ENCODE assay signal across 26 mouse cellular contexts in genomic region chr17:12513107-12513923, GRCm38 (mm10). TPM values are rescaled to one million over a fixed set of nuclear protein-coding genes. Genes with fewer than 3 reads are reported as not detected.
DNase-seq lines count a peak whose midpoint lies in the region; ATAC-seq and TF ChIP-seq lines count a peak whose summit lies in the region.
"Had no signal": no experiment of that assay in that cellular context is flagged by ENCODE, and none has a peak within 500 bp of the region (broad histone marks: within the 10 kb centered on the region; RNA-seq: fewer than 3 reads in every experiment).

No protein-coding gene starts in this region.

- TF ChIP-seq RAD21 in MEL (IDR thresholded peaks at IDR 0.05; ENCODE audit: low read depth, low read length): no peak

- no peak for TF ChIP-seq CTCF in intestine, postnatal 0 days (IDR thresholded peaks at IDR 0.05; ENCODE audit: low read depth)
- no peak for TF ChIP-seq CTCF in MEL (IDR thresholded peaks at IDR 0.05 in 2 of 3, conservative IDR thresholded peaks at IDR 0.05 in 1 of 3; ENCODE audit: control insufficient read depth in 1 of 3, insufficient read depth in 1 of 3, low read depth in 2 of 3, low read length in 3 of 3, poor library complexity in 1 of 3, severe bottlenecking in 1 of 3)

- TF ChIP-seq POLR2A in MEL (IDR thresholded peaks at IDR 0.05; ENCODE audit: control insufficient read depth in 1 of 2, insufficient read depth in 1 of 2, low read depth in 1 of 2, low read length in 2 of 2, poor library complexity in 1 of 2): peak in 1 of 2 experiments; percentile 81; a peak in 2 of 4 replicates

- 0 out of 2 replicates have a peak, but pooled peaks have one; percentile 25 for ATAC-seq in intestine, embryonic 15.5 days
- no peak for ATAC-seq in intestine, postnatal 0 days
- peak; percentile 77 for ATAC-seq in liver, embryonic 12.5 days
- ATAC-seq in CD4-positive, CD25-positive, alpha-beta regulatory T cell, adult 4 months: no peak
- ATAC-seq: hindbrain, embryonic 16.5 days; midbrain, embryonic 15.5 days had no signal

- no peaks in the 10 kb centered on the region for H3K9me3 ChIP-seq in intestine, embryonic 15.5 days
- H3K9me3 ChIP-seq in intestine, postnatal 0 days (ENCODE audit: control insufficient read depth): no peaks in the 10 kb centered on the region
- no peaks in the 10 kb centered on the region for H3K9me3 ChIP-seq in MEL (replicated peaks; ENCODE audit: insufficient read depth, low read length)
- H3K9me3 ChIP-seq in liver, embryonic 12.5 days (replicated peaks): no peaks in the 10 kb centered on the region
- H3K9me3 ChIP-seq in megakaryocyte, embryonic 14.5 days: peaks cover 5% of the 10 kb centered on the region; the same call in 1 of the 2 replicates
- H3K9me3 ChIP-seq: embryonic facial prominence, embryonic 15.5 days; heart, embryonic 13.5 days; limb, embryonic 13.5 days; lung, embryonic 15.5 days; midbrain, embryonic 15.5 days had no signal

- DNase-seq in MEL (ENCODE audit: low read depth, low spot score): peak; percentile 95
- no peak for DNase-seq in cerebellum, adult 11-12 months
- no peak for DNase-seq in spleen, postnatal 36 days (ENCODE audit: low spot score in 2 of 2)
- DNase-seq: adrenal gland, adult 8-10 months; cerebellum, adult 9-11 months; embryo, embryonic 11 days; heart, adult 11 months; heart, postnatal 36 days; kidney, adult 2 months; kidney, postnatal 10 days; layer of hippocampus, postnatal 36 days; right cerebral cortex, postnatal 4 days; thymus, postnatal 36 days had no signal

- H3K36me3 ChIP-seq in intestine, embryonic 15.5 days: no peaks in the 10 kb centered on the region
- H3K36me3 ChIP-seq in intestine, postnatal 0 days (ENCODE audit: control insufficient read depth, insufficient read depth): no peaks in the 10 kb centered on the region
- peaks cover 0 to 51% of the 10 kb centered on the region in 2 experiments; a peak in 2 of 4 replicates for H3K36me3 ChIP-seq in MEL (ENCODE audit: control insufficient read depth in 1 of 2, insufficient read depth in 2 of 2, low read length in 2 of 2)
- H3K36me3 ChIP-seq in liver, embryonic 12.5 days: no peaks in the 10 kb centered on the region
- H3K36me3 ChIP-seq in megakaryocyte, embryonic 14.5 days (replicated peaks; ENCODE audit: low read length): no peaks in the 10 kb centered on the region
- H3K36me3 ChIP-seq: embryonic facial prominence, embryonic 15.5 days; heart, embryonic 13.5 days; limb, embryonic 13.5 days; lung, embryonic 15.5 days; midbrain, embryonic 15.5 days had no signal

- WGBS in intestine, embryonic 15.5 days: 57% methylated on average over 9 of the region's 9 CpGs
- 51% methylated on average over 9 of the region's 9 CpGs for WGBS in intestine, postnatal 0 days
- 25% methylated on average over 9 of the region's 9 CpGs for WGBS in liver, embryonic 12.5 days (ENCODE audit: insufficient replicate concordance)

- TF ChIP-seq EP300 in MEL (IDR thresholded peaks at IDR 0.05; ENCODE audit: low read depth in 1 of 2, low read length in 2 of 2): peak; percentile 98 to 100

- H3K9ac ChIP-seq in intestine, embryonic 15.5 days: no peak overlapping the region
- H3K9ac ChIP-seq in intestine, postnatal 0 days (ENCODE audit: low read depth, low read length): no peak overlapping the region
- peak overlapping the region; percentile 64 for H3K9ac ChIP-seq in MEL (ENCODE audit: control insufficient read depth, low read depth, low read length, poor library complexity, severe bottlenecking)
- H3K9ac ChIP-seq in liver, embryonic 12.5 days: no peak overlapping the region
- H3K9ac ChIP-seq: embryonic facial prominence, embryonic 15.5 days; heart, embryonic 13.5 days; limb, embryonic 13.5 days; lung, embryonic 15.5 days; midbrain, embryonic 15.5 days had no signal

- no peak overlapping the region for H3K4me3 ChIP-seq in intestine, embryonic 15.5 days (replicated peaks)
- no peak overlapping the region for H3K4me3 ChIP-seq in intestine, postnatal 0 days (ENCODE audit: low read depth, low read length)
- H3K4me3 ChIP-seq in MEL (ENCODE audit: control insufficient read depth in 1 of 2, insufficient read depth in 1 of 2, low read depth in 2 of 2, low read length in 2 of 2): peak overlapping the region; percentile 8 to 39; a peak in 3 of 4 replicates
- no peak overlapping the region for H3K4me3 ChIP-seq in liver, embryonic 12.5 days
- peak overlapping the region; percentile 24 for H3K4me3 ChIP-seq in megakaryocyte, embryonic 14.5 days (replicated peaks)
- H3K4me3 ChIP-seq: embryonic facial prominence, embryonic 15.5 days; heart, embryonic 13.5 days; limb, embryonic 13.5 days; lung, embryonic 15.5 days; midbrain, embryonic 15.5 days; myocyte had no signal

- H3K79me2 ChIP-seq in MEL (ENCODE audit: control insufficient read depth, insufficient read depth, low read length, poor library complexity): no peaks in the 10 kb centered on the region

- peaks cover 8% of the 10 kb centered on the region for H3K27me3 ChIP-seq in intestine, embryonic 15.5 days (replicated peaks)
- peaks cover 9% of the 10 kb centered on the region for H3K27me3 ChIP-seq in intestine, postnatal 0 days (replicated peaks; ENCODE audit: control insufficient read depth, insufficient read depth, low read length)
- no peaks in the 10 kb centered on the region for H3K27me3 ChIP-seq in MEL (ENCODE audit: control insufficient read depth in 1 of 2, insufficient read depth in 2 of 2, low read length in 2 of 2)
- peaks cover 7% of the 10 kb centered on the region for H3K27me3 ChIP-seq in liver, embryonic 12.5 days (replicated peaks)
- peaks cover 9% of the 10 kb centered on the region for H3K27me3 ChIP-seq in megakaryocyte, embryonic 14.5 days (replicated peaks)

- no peaks in the 10 kb centered on the region for H3K4me1 ChIP-seq in intestine, embryonic 15.5 days (replicated peaks)
- no peaks in the 10 kb centered on the region for H3K4me1 ChIP-seq in intestine, postnatal 0 days (replicated peaks; ENCODE audit: control insufficient read depth, insufficient read depth, low read length)
- H3K4me1 ChIP-seq in MEL (ENCODE audit: control insufficient read depth in 1 of 2, insufficient read depth in 2 of 2, low read length in 2 of 2): peaks cover 27 to 55% of the 10 kb centered on the region in 2 experiments
- H3K4me1 ChIP-seq in liver, embryonic 12.5 days: peaks cover 27% of the 10 kb centered on the region
- H3K4me1 ChIP-seq in megakaryocyte, embryonic 14.5 days: peaks cover 27% of the 10 kb centered on the region
- H3K4me1 ChIP-seq: embryonic facial prominence, embryonic 15.5 days; heart, embryonic 13.5 days; limb, embryonic 13.5 days; lung, embryonic 15.5 days; midbrain, embryonic 15.5 days had no signal

- H3K4me2 ChIP-seq in intestine, embryonic 15.5 days (replicated peaks): no peak overlapping the region
- H3K4me2 ChIP-seq in intestine, postnatal 0 days (replicated peaks; ENCODE audit: low read depth): no peak overlapping the region
- H3K4me2 ChIP-seq in liver, embryonic 12.5 days: peak overlapping the region; percentile 33
- H3K4me2 ChIP-seq: embryonic facial prominence, embryonic 15.5 days; heart, embryonic 13.5 days; limb, embryonic 13.5 days; lung, embryonic 15.5 days; midbrain, embryonic 15.5 days had no signal

- H3K27ac ChIP-seq in intestine, embryonic 15.5 days: no peak overlapping the region
- H3K27ac ChIP-seq in intestine, postnatal 0 days (ENCODE audit: low read depth, low read length): no peak overlapping the region
- H3K27ac ChIP-seq in MEL (ENCODE audit: control insufficient read depth, low read depth, low read length): peak overlapping the region; percentile 99
- H3K27ac ChIP-seq in liver, embryonic 12.5 days: peak overlapping the region; percentile 45; the same call in 1 of the 2 replicates
- H3K27ac ChIP-seq: embryonic facial prominence, embryonic 15.5 days; heart, embryonic 13.5 days; limb, embryonic 13.5 days; lung, embryonic 15.5 days; macrophage; midbrain, embryonic 15.5 days had no signal

TF ChIP-seq in MEL, 35 proteins besides CTCF, POLR2A, EP300 and RAD21 (continues in another document):
- TF ChIP-seq POLR2AphosphoS2 (IDR thresholded peaks at IDR 0.05; ENCODE audit: low read length) (peak; percentile 53; the same call in 1 of the 2 replicates), ETS1 (IDR thresholded peaks at IDR 0.05; ENCODE audit: low read depth, low read length) (peak; percentile 96), TBP (IDR thresholded peaks at IDR 0.05; ENCODE audit: low read depth, low read length) (peak; percentile 92), ZNF384 (IDR thresholded peaks at IDR 0.05; ENCODE audit: low read depth, low read length) (no peak), MYB (IDR thresholded peaks at IDR 0.05; ENCODE audit: low read depth, low read length) (peak; percentile 98), MAZ (IDR thresholded peaks at IDR 0.05; ENCODE audit: low read depth, low read length) (peak; percentile 77), SIN3A (IDR thresholded peaks at IDR 0.05; ENCODE audit: low read length) (peak; percentile 99), MAX (IDR thresholded peaks at IDR 0.05; ENCODE audit: low read length) (no peak; the same call in 1 of the 2 replicates), HCFC1 (IDR thresholded peaks at IDR 0.05; ENCODE audit: low read depth, low read length) (0 out of 2 replicates have a peak, but pooled peaks have one; percentile 1), GATA1 (IDR thresholded peaks at IDR 0.05; ENCODE audit: low read depth, low read length) (peak; percentile 99), USF1 (IDR thresholded peaks at IDR 0.05; ENCODE audit: low read depth, low read length) (no peak), KAT2A (conservative IDR thresholded peaks at IDR 0.05; ENCODE audit: low read depth, low read length) (no peak), POLR2AphosphoS5 (IDR thresholded peaks at IDR 0.05; ENCODE audit: borderline replicate concordance, low read depth, low read length) (no peak), CHD1 (IDR thresholded peaks at IDR 0.05; ENCODE audit: low read depth, low read length) (0 out of 2 replicates have a peak, but pooled peaks have one; percentile 28), TAL1 (IDR thresholded peaks at IDR 0.05; ENCODE audit: low read length) (peak; percentile 90), MAFK (IDR thresholded peaks at IDR 0.05; ENCODE audit: borderline replicate concordance, low read depth, low read length) (no peak), SMC3 (IDR thresholded peaks at IDR 0.05; ENCODE audit: low read depth, low read length) (no peak)

RNA-seq across cellular contexts. Expression of gene Slc22a3, which starts 5.8 kb away (rescaled TPM):
- 0.16 and 0.21 TPM in 2 replicates for polyA plus RNA-seq in intestine, embryonic 15.5 days (2015; fragmentation: Nextera tagmentation; extraction: Ambion mirVana)
- polyA plus RNA-seq in intestine, postnatal 0 days (2015; fragmentation: Nextera tagmentation; extraction: Ambion mirVana): 0.20 and 0.22 TPM in 2 replicates
- 31.5 and 56.0 TPM in 2 replicates for total RNA-seq in MEL (2012; rRNA removed)
- 10 to 100 TPM in 1 of 2 experiments, not detected in 1; 87.7 TPM for polyA plus RNA-seq in MEL (2012; ENCODE audit: insufficient read depth in 1 of 2, insufficient read length in 2 of 2, low read depth in 1 of 2, low replicate concordance in 2 of 2, missing spikeins in 1 of 2)
- polyA plus RNA-seq in liver, embryonic 12.5 days (2016; fragmentation: Nextera tagmentation; extraction: Ambion mirVana): 2.2 and 2.5 TPM in 2 replicates
- 0.66 and 1.0 TPM in 2 replicates for polyA plus RNA-seq in megakaryocyte, embryonic 14.5 days (2012; ENCODE audit: insufficient read depth, low replicate concordance)
- not detected for polyA plus RNA-seq in CD4-positive, CD25-positive, alpha-beta regulatory T cell, adult 4 months (2017; shearing (Covaris generic))
- polyA plus RNA-seq: macrophage, myocyte had no signal

Comparison
In these comparisons a context has a peak if more than half of its experiments do, and no peak if none do; other contexts are left out.
1. ATAC-seq: peak in intestine, embryonic 15.5 days (single experiment) and liver, embryonic 12.5 days (single experiment); none in intestine, postnatal 0 days (single experiment) and CD4-positive, CD25-positive, alpha-beta regulatory T cell, adult 4 months (single experiment).
2. H3K27ac ChIP-seq: peak in MEL (single experiment) and liver, embryonic 12.5 days (single experiment); none in intestine, embryonic 15.5 days (single experiment) and intestine, postnatal 0 days (single experiment).
3. H3K4me3 ChIP-seq: peak in MEL (2 of 2) and megakaryocyte, embryonic 14.5 days (single experiment); none in intestine, embryonic 15.5 days (single experiment), intestine, postnatal 0 days (single experiment) and liver, embryonic 12.5 days (single experiment).